Mouse (Mus musculus) kidney, adult 8-10 months (tissue): ENCODE results near the gene Atxn1.
A peak's percentile ranks its signal among the peaks of the same experiment; 100 is the strongest.

Source experiments
- DNase-seq, 2 experiments: peaks; one replicate each; pipeline ENCODE4 v3.0.0; 2022

The Atxn1 gene

GRCm38 (mm10) chr13:45559258-45559657, 405.6 kb downstream of the Atxn1 start:
- DNase-seq: no peak

DNA sequence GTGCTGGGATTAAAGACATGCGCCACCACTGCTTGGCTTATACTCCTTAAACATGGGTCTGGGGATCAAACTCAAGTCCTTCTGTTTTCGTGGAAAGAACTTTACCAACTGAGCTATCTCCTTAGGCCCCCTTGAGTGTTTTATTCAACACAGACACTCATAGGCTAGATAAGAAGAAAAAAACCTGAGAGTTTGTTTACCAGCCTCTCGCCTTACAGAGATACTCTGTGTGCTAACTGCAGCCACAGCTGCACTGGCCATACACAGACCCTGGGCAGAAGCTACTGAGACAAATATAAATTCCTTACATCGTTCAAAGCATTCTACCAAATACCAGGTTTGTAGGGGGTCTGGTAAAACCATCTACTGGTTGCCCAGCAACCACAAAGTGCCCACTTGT, 406.4 kb downstream of the Atxn1 start:
- DNase-seq: no peak

GRCm38 (mm10) chr13:45553674-45554073, 411.1 kb downstream of the Atxn1 start:
- DNase-seq: peak; percentile 31 to 60

GRCm38 (mm10) chr13:45547549-45547948, 417.3 kb downstream of the Atxn1 start:
- DNase-seq: no peak

DNA sequence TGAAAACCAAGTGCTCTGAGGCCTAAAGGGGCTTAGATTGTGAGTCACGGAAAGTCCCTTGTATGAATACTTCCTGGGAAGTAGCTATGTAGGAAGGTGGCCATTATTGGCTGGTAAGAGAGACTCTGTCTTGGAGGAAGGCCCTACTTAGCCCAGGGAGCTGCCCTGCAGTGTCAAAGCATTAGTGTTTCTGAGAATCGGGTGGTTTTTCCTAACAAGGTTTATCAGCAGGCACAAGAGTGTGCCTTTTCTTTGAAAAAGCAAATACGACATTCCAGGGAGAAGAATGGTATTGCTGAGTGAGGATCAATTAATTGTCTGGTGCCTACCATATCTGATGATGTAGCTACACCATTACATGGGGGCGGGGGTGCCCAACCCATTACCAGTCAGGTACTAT, 417.9 kb downstream of the Atxn1 start:
- no peak for DNase-seq

GRCm38 (mm10) chr13:45545974-45546373, 418.8 kb downstream of the Atxn1 start:
- DNase-seq: no peak

- DNase-seq: peak; percentile 51 to 68
These were observed 425.6 kb downstream of the Atxn1 start for GRCm38 (mm10) chr13:45539205-45539568.

DNA sequence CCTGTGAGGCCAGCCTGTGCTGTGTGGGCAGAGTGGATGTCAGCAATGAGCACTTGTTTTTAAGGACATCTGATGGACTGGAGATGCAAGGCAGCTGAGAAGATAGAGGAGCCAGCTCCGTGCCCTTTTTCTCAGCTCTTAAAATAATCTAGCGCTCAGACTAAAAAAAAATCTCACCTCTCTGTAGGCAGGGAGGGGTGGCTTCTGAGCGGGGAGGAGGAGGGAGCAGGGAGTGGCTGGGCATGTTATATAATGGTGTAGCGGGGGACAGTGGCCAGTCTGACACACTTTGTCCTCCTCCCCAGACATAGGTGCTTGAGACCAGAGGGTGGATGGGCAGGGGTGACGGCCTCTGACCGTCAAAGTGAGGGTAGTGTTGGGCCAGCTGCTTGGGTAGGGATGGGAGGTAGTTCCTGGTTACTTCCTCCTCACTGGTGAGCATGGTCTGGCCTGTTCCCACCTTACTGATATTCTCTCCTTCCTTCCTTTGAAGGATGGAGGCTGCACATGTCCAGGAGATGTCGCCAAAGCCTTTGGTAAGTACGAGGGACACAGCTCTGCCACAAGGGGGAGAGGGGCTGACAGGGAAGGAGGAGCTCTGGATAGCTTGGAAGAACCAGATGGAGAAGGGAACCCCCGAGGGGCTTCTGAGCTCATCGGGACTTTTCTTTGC, 426.1 kb downstream of the Atxn1 start:
- peak; percentile 44 to 45 for DNase-seq

DNA sequence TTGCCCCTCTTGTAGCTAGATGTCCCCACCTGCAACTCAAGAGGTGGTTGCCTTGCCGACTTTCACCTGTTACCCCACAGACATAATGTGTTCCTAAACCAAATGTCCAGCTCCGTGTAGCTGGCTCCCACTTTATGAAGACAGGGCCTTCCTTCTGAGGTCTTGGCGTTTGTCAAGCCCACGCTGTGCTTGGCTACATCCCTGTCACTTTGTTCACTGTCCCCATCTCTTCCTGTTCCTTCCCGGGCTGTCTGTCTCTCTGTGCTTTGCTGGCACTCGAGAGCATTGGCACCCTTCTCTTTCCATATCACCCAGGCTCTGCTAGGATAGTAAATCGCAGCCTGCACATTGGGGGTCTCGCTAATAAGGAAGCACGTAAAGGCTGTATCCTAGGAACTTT, 426.7 kb downstream of the Atxn1 start:
- no peak for DNase-seq

GRCm38 (mm10) chr13:45537110-45537509, 427.7 kb downstream of the Atxn1 start:
- no peak for DNase-seq

- DNase-seq: no peak
These were observed 428.9 kb downstream of the Atxn1 start for GRCm38 (mm10) chr13:45535731-45536453.

- DNase-seq: no peak
These were observed 434.1 kb downstream of the Atxn1 start for GRCm38 (mm10) chr13:45530754-45531153.

DNA sequence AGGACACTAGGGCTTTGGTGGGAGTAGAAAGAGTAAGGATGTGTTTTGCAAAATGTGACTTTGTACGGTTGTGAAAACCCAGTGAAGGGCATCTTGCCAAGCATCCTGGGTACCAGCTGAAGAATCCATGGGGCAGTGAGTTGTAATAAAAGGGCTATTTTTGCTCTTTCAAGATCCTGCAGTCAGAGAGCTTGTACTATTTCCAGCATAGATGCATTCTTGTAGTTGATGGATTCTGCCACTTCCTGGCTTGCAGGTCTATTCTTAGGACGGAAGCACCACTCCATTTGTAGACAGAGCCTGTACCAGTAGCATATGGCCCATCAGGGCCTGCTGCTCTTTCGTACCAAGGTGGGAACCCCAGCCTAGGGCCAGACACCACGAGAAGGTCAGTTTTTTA, 436.0 kb downstream of the Atxn1 start:
- DNase-seq: no peak

DNA sequence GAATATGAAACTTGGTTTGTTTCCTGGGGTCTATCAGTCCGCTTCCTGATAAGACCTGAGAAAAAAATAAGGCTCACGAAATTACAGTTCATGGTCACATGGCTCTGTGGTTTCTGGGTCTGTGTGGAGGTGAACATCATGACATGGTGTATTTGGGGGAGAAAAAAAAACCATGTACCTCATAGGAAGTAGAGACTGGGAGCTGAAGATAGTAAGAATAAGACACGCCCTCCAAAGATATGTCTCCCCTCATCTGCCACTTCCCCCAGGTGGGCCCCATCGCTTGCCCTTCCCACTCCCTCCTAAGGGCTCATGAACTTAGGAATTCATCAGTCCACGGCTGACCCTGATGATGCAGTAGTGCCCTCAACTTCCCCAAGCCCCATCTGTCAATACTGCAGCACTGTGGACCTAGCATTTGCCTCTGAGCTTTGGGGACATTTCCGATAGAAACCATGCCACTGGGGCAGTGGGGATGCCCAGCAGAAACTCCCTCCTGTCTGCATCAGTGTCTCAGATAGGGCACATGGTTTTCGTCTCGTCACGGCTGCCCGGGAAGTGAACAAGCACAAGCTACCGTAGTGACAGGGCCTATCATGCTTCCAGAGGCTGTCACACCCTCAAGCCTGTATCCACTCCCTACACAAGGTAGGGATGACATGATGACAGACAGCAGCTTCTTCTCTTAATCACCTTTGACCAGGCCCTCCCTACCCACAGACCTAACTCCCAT, 437.4 kb downstream of the Atxn1 start:
- DNase-seq: no peak

GRCm38 (mm10) chr13:45526230-45526629, 438.6 kb downstream of the Atxn1 start:
- DNase-seq: peak; percentile 82 to 90

DNA sequence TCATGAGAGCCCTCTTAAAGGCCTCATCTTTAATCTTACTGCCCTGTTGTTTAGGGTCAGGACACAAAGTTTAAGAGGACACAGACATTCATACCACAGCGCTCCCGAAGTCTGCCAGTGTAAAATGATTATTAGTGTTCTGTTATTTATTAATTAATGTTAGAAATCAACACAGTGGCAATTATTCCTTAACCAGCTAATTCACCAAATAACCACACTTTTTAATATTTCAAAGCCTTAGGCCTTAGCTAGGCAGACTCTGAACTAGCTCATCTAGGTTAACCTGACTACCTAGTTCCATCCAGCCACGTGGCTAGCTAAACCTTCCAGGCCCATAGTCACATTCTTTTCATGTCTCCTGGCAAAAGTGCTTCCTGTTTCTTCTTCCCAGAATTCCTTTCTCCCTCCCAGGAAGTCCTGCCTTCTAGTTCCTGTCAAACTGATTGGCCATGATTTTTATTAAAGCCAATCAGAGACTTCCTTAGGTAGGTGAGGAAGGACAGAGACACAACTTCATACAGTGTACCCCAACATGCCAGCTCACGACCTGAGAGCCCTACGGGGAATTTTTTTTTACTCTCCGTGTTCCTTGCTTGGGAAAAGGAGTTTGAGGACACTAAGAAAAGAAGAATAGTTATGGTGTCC, 439.9 kb downstream of the Atxn1 start:
- peak in 1 of 2 experiments; percentile 49 for DNase-seq

GRCm38 (mm10) chr13:45524305-45524704, 440.5 kb downstream of the Atxn1 start:
- DNase-seq: peak; percentile 54 to 73

GRCm38 (mm10) chr13:45516501-45517393, 448.1 kb downstream of the Atxn1 start:
- DNase-seq: peak in 1 of 2 experiments; percentile 46

GRCm38 (mm10) chr13:45514832-45515422, 449.9 kb downstream of the Atxn1 start:
- DNase-seq: no peak

DNA sequence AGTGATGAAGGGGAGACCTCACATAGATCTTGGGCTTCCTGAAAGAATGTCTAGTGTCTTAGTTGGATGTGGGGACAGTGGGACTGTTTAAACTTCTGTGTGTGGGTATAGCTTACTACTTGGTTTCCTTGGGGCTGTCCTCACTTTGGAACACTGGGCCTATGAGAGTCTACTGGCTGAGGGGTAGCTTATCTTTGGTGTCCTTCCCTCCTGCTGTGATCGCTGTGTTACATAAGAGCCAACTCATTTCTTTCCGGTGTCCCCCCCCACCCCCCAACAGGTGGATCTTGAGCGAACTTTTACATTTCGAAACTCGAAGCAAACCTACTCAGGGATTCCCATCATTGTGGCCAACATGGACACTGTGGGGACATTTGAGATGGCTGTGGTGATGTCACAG, 450.7 kb downstream of the Atxn1 start:
- no peak for DNase-seq

DNA sequence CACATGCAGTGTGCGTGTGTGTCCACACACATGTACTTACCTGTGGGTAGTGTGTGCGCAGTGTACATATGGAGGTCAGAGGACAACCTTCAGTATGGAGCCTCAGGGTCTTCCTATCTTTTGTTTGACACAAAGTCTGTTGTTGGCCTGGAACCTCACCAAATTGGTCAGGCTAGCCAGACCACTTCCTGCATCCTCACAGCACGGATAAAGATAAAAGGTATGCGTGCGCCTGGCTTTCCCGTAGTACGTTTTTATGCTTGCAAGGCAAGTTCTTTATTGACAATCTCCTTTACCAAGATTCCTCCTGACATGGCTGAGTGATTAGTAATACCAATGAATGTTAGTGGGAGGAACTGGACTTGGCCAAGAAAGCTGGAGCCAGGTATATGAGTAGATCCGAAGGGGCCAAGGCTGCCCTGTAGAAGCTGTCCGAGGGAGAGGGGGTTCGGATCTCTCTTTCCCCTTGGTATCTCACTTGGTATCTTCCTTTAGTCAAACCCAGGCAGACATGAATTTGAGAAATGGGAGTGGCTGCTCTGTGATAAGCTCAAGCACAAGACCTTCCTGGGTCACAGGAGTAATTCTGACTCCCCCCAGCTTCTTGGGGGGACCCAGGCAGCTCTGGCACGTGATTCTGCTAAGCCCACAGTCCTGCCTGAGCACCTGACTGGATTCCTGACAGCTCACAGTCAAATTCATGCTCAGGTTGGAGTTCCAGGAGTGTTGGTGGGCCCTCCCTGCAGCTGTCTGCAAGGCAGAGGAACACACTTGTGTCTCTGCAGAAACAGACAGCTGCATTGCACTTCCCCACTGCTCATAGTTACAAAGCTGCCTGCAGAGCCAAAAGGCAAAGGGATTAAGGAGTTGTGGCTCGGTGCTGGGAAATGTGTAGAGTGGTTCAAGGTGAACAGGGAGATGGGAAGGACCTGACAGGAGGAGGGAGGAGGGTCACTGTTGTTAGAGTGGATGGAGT, 451.5 kb downstream of the Atxn1 start:
- DNase-seq: no peak
